Mouse (Mus musculus): ENCODE results near the gene Chek2.

DNA sequence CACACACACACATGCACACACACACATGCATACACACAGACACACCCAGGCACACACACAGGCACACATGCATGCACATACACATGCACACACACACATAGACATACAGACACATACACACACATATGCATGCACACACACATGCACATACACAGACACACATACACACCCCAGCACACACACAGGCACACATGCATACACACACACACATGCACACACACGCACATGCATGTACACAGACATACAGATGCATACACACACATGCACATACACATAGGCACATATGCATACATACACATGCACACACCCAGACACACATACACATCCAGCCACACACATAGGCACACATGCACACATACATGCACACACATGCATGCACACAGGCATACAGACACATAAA lies 66.9 kb downstream of the Chek2 start:
- TF ChIP-seq CTCF (IDR thresholded peaks at IDR 0.05): no peak
- no peak for TF ChIP-seq POLR2A (IDR thresholded peaks at IDR 0.05; ENCODE audit: insufficient read depth, low read depth, low read length)
